Mouse (Mus musculus) megakaryocyte, embryonic 14.5 days (primary cell): ENCODE data around the gene Zfp790.
"Not testable (repeated sequence)": the region's sequence is repeated elsewhere in the genome, so short reads cannot be mapped to it uniquely, and the experiment has no call there.

Experiments used
- FLI1 ChIP-seq: IDR thresholded peaks from 2 replicates; pipeline ENCODE4 v1.6.1; 2012; ENCODE audit warnings: low read length, inconsistent platforms, mixed read lengths
- GATA1 ChIP-seq: IDR thresholded peaks from 3 replicates; pipeline ENCODE4 v1.6.1; 2012; ENCODE audit warnings: mixed read lengths, low read length, inconsistent platforms, borderline replicate concordance

DNA sequence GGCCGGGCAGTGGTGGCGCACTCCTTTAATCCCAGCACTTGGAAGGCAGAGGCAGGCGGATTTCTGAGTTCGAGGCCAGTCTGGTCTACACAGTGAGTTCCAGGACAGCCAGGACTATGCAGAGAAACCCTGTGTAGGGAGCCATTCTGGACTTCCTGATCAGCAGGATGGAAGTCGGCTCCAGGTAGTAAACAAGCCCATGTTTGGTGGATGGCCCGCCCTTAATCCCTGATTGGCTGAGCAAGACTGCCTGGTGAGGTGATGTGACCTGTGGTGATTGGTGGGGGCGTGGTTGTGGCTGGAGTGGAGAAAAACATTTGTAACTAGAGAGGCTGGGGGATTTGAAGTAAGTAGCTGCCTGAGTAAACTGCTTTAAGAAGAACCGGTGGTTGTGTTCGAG, 61.6 kb downstream of the Zfp790 start:
- TF ChIP-seq GATA1, FLI1: not testable (repeated sequence)
